Mouse (Mus musculus) forebrain, embryonic 16.5 days (tissue): ENCODE results near the gene Atp1a3. TPM values are rescaled to one million over a fixed set of nuclear protein-coding genes. Genes with fewer than 3 reads are reported as not detected.
"Not testable (repeated sequence)": the region's sequence is repeated elsewhere in the genome, so short reads cannot be mapped to it uniquely, and the experiment has no call there.

Experiments used
- ATAC-seq: fragments of 200-750 bp; cut with Nextera tagmentation; 2 replicates; pipeline ENCODE4 v1.8.0; 2017; ENCODE audit warnings: mild to moderate bottlenecking, moderate library complexity
- H3K27ac ChIP-seq: fragments of 300-500 bp; sonication (generic); 2 replicates; pipeline ENCODE4 v1.5.1; 2014; ENCODE audit warnings: low read length, control low read depth
- H3K27me3 ChIP-seq: fragments of 300-500 bp; sonication (generic); replicated peaks from 2 replicates; pipeline ENCODE4 v1.6.1; 2014; ENCODE audit warnings: low read length; ENCODE audit not compliant: control insufficient read depth, insufficient read depth
- H3K36me3 ChIP-seq: fragments of 300-500 bp; sonication (generic); 2 replicates; pipeline ENCODE4 v1.6.1; 2014; ENCODE audit not compliant: control insufficient read depth, insufficient read depth
- H3K4me1 ChIP-seq: fragments of 300-500 bp; sonication (generic); replicated peaks from 2 replicates; pipeline ENCODE4 v1.6.1; 2014; ENCODE audit warnings: low read length; ENCODE audit not compliant: control insufficient read depth, insufficient read depth
- H3K4me2 ChIP-seq: fragments of 300-500 bp; sonication (generic); 2 replicates; pipeline ENCODE4 v1.6.1; 2014; ENCODE audit warnings: mild to moderate bottlenecking, low read length, control low read depth
- H3K4me3 ChIP-seq: fragments of 300-500 bp; sonication (generic); replicated peaks from 2 replicates; pipeline ENCODE4 v1.5.1; 2014; ENCODE audit warnings: mild to moderate bottlenecking, low read length, control low read depth
- H3K9ac ChIP-seq: fragments of 300-500 bp; sonication (generic); replicated peaks from 2 replicates; pipeline ENCODE4 v1.6.1; 2014; ENCODE audit warnings: low read depth, low read length, control low read depth
- H3K9me3 ChIP-seq: fragments of 300-500 bp; sonication (generic); 2 replicates; pipeline ENCODE4 v1.6.1; 2016; ENCODE audit warnings: low read length; ENCODE audit not compliant: control insufficient read depth
- WGBS: fragments of 180-500 bp; shearing (Covaris S2); extraction: QIAGEN DNeasy Blood & Tissue Kit; methylation state at CpG from one replicate; pipeline ENCODE4 v1.1.7; 2014; 5-methylcytosine and 5-hydroxymethylcytosine counted together
- polyA plus RNA-seq: library from polyadenylated mRNA; unstranded; fragments of >200 nt; fragmentation: Nextera tagmentation; extraction: Ambion mirVana; gene quantifications from 2 replicates; pipeline ENCODE4 v1.2.1, GENCODE M21; 2015

The Atp1a3 gene
- 227 and 278 TPM in 2 replicates for polyA plus RNA-seq

DNA sequence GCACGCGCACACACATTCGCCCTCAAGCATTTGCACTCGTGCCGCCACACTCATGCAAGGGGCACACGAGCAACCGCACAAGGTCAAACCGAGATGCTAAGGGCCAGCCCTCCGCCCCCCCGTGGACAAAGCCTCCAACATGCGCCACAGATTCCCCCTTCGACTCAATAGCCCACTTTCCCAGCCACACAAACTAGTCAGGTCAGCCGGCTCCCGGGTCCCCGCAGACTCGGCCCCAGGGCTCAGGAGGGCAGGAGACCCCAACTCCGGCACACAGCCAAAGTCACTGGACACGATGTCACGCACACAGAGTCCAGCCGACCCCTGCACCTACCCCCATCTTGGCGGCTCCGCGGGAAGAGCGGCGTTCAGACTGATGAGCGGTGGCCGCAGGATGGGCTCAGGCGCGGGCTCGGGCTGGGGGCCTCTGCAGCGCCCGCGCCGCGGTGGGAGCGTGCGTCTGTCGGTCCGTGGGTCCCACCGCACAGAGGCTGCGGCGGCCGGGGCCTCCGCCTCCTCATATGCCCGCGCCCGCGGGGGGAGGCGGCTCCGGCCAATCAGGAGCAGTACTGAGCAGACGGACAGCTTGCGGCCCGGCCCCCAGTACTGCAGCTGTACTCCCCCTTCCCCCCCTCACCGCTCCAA lies at the start of gene Atp1a3:
Gene Atp1a3 (minus strand): TSS at position 538 of the 645 bp plus-strand sequence.
- Histone ChIP-seq H3K4me1 (peaks cover 65% of the 10 kb centered on the region), H3K36me3 (peaks cover under 1% of the 10 kb centered on the region; the same call in 1 of the 2 replicates), H3K9me3 (no peaks in the 10 kb centered on the region), H3K4me2 (peak within 1 kb of the TSS; percentile 82), H3K9ac (peak within 1 kb of the TSS; percentile 88), H3K27me3 (no peaks in the 10 kb centered on the region), H3K27ac (peak within 1 kb of the TSS; percentile 96), H3K4me3 (peak within 1 kb of the TSS; percentile 75)
- ATAC-seq = peak; percentile 87
- under 1% methylated on average over 48 of the region's 54 CpGs for WGBS

- H3K4me3 ChIP-seq = no peak overlapping the region
- no peak for ATAC-seq
- no peak overlapping the region for H3K4me2 ChIP-seq
- no peaks in the 10 kb centered on the region for H3K27me3 ChIP-seq
- no peak overlapping the region for H3K27ac ChIP-seq
- peaks cover 37% of the 10 kb centered on the region for H3K36me3 ChIP-seq
- no peak overlapping the region for H3K9ac ChIP-seq
- WGBS = 92% methylated on average over 3 of the region's 3 CpGs
- H3K4me1 ChIP-seq = peaks cover 7% of the 10 kb centered on the region; the same call in 1 of the 2 replicates
- H3K9me3 ChIP-seq = no peaks in the 10 kb centered on the region
Measured at GRCm38 (mm10) chr7:25052587-25052986, 46.8 kb upstream of the Atp1a3 start.

DNA sequence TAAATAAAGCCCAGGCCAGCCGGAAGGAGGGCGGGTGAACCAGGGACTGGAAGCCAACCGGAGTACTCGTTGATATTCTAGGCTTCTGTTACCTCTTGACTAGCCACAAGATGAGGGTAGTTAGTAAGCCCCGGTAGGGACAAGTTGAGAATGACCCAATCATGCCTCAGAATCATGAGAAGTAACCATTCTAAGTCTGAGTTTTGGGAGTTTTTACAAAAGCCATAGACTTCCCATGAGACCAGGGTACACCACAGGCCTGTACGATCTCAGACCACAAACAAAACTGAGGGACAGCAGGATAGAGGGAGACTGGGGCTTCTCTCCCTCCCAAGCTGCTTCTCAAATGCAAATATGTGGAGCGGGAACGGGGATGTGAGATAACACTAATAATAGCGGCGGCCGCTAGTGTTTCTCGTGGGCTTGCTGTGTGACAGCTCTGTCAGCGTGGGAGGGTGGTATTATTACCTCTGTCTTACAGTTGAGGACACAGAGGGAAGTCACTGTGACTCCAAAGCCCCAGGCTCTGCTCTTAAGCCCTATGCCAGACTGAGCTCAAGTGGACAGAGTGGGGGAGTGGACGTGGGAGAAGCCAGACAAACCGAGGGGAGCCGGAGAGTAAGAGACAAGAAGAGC lies 43.7 kb upstream of the Atp1a3 start:
- peaks cover 21% of the 10 kb centered on the region; the same call in 1 of the 2 replicates for H3K36me3 ChIP-seq

GRCm38 (mm10) chr7:25047363-25047762 lies 41.6 kb upstream of the Atp1a3 start:
- Histone ChIP-seq H3K9ac (no peak overlapping the region), H3K27me3 (no peaks in the 10 kb centered on the region), H3K9me3 (no peaks in the 10 kb centered on the region), H3K4me1 (peaks cover 7% of the 10 kb centered on the region; the same call in 1 of the 2 replicates), H3K27ac (peak overlapping the region; percentile 75), H3K4me2 (no peak overlapping the region), H3K4me3 (no peak overlapping the region), H3K36me3 (peaks cover 26% of the 10 kb centered on the region; the same call in 1 of the 2 replicates)
- peak; percentile 24; the same call in 1 of the 2 replicates for ATAC-seq
- 63% methylated on average over 8 of the region's 8 CpGs for WGBS

More for the DNA sequence above, 43.7 kb upstream of the Atp1a3 start:
- Histone ChIP-seq H3K4me1 (peaks cover 7% of the 10 kb centered on the region; the same call in 1 of the 2 replicates), H3K4me2 (no peak overlapping the region), H3K9ac (no peak overlapping the region), H3K27ac (0 out of 2 replicates have a peak overlapping the region, but pooled peaks have one; percentile 16), H3K4me3 (no peak overlapping the region), H3K9me3 (no peaks in the 10 kb centered on the region), H3K27me3 (no peaks in the 10 kb centered on the region)
- WGBS = 79% methylated on average over 16 of the region's 16 CpGs
- peak; percentile 19; the same call in 1 of the 2 replicates for ATAC-seq

GRCm38 (mm10) chr7:25044599-25044998 lies 38.8 kb upstream of the Atp1a3 start:
- H3K4me2 ChIP-seq, H3K9ac ChIP-seq, ATAC-seq, H3K9me3 ChIP-seq, H3K4me3 ChIP-seq, H3K27me3 ChIP-seq, H3K27ac ChIP-seq, H3K4me1 ChIP-seq: not testable (repeated sequence)
- H3K36me3 ChIP-seq = peaks cover 26% of the 10 kb centered on the region; the same call in 1 of the 2 replicates
- 93% methylated on average over 7 of the region's 7 CpGs for WGBS

DNA sequence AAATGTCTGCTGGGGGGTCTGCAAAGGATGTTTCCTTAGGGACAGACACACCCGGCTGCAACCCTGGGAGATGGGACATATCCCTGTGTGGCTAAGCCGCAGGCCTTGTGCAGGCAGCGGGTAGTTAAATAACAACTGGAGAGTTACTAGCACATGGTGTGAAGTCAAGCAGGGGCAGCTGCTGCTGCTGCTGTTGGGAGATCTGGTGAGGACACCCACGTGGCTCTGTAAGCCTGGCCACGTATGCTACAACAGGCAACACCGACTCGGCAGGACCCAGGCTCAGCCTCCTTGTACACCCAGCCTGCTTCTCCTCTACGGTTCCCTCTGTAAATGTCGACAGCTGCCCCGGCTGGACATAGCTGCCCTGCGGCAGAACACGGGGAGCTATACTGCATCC lies 36.2 kb upstream of the Atp1a3 start:
- no peak for ATAC-seq
- Histone ChIP-seq H3K36me3 (peaks cover 27% of the 10 kb centered on the region; the same call in 1 of the 2 replicates), H3K4me2 (no peak overlapping the region), H3K4me1 (no peaks in the 10 kb centered on the region), H3K9me3 (no peaks in the 10 kb centered on the region), H3K27ac (no peak overlapping the region), H3K9ac (no peak overlapping the region), H3K4me3 (no peak overlapping the region), H3K27me3 (no peaks in the 10 kb centered on the region)
- WGBS = 91% methylated on average over 12 of the region's 12 CpGs

- Histone ChIP-seq H3K4me1 (peaks cover 3% of the 10 kb centered on the region), H3K27ac (peak overlapping the region; percentile 24), H3K27me3 (no peaks in the 10 kb centered on the region), H3K4me2 (no peak overlapping the region), H3K4me3 (no peak overlapping the region), H3K9me3 (no peaks in the 10 kb centered on the region), H3K9ac (no peak overlapping the region), H3K36me3 (peaks cover 26% of the 10 kb centered on the region)
- ATAC-seq = no peak
- 56% methylated on average over 7 of the region's 7 CpGs for WGBS
Measured at GRCm38 (mm10) chr7:25035916-25036315, 30.2 kb upstream of the Atp1a3 start.

- Histone ChIP-seq H3K4me1 (peaks cover 3% of the 10 kb centered on the region), H3K27me3 (no peaks in the 10 kb centered on the region), H3K4me3 (no peak overlapping the region), H3K27ac (peak overlapping the region; percentile 23; the same call in 1 of the 2 replicates), H3K9me3 (no peaks in the 10 kb centered on the region), H3K9ac (no peak overlapping the region), H3K36me3 (peaks cover 23% of the 10 kb centered on the region), H3K4me2 (no peak overlapping the region)
- 64% methylated on average over 4 of the region's 4 CpGs for WGBS
- no peak for ATAC-seq
Measured at GRCm38 (mm10) chr7:25034796-25035195, 29.0 kb upstream of the Atp1a3 start.

GRCm38 (mm10) chr7:25031528-25031927 lies 25.8 kb upstream of the Atp1a3 start:
- no peak overlapping the region for H3K27ac ChIP-seq
- H3K4me2 ChIP-seq = no peak overlapping the region
- H3K4me3 ChIP-seq = no peak overlapping the region
- ATAC-seq = no peak
- H3K9ac ChIP-seq = no peak overlapping the region
- WGBS = 60% methylated on average over 3 of the region's 3 CpGs
- H3K9me3 ChIP-seq = no peaks in the 10 kb centered on the region
- peaks cover 3% of the 10 kb centered on the region for H3K4me1 ChIP-seq
- peaks cover 25% of the 10 kb centered on the region for H3K36me3 ChIP-seq
- no peaks in the 10 kb centered on the region for H3K27me3 ChIP-seq
